12 mouse cellular contexts compared by ENCODE assay signal in the genomic region with DNA sequence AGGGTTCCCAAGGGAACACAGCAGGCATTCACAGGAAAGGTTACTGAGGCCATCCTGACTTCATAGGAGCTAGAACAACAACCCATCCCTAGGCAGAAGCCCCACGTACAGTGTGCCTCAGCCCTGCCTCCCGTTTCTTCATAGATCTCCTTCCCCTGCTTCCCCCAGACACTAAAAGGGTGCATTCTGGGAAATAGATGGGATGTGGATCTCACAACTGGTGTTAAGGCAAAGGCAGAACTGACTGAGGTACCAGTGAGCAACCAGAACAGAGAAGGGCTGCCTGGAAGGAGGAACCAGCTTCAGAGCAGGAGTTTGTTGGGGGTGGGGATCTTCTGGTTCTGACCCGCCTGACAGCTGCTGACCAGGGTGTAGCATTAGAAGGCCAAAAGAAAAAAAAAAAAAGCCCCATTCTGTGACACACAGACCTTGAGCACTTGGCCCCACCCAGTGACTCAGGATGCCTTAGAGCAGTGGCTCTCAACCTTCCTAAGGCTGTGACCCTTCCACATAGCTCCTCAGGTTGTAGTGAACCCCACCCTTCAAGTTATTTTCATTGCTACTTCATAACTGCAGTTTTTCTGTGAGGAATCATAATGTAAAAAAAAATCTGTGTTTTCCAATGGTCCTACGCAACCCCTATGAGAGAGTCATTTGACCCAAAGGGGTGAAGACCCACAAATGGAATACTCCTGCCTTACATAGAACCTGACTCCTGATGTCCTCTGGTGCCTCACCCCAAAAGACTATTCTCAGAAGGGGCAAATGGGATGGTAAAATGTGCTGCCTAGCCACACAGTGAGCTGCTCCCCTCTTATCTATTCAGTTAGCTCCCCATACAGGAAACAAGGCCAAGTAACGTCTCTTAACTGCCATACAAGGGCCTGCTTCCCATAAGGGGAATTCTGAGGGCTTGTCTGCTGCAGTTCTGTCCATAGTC. TPM values are rescaled to one million over a fixed set of nuclear protein-coding genes. Genes with fewer than 3 reads are reported as not detected.
DNase-seq lines count a peak whose midpoint lies in the region; ATAC-seq and TF ChIP-seq lines count a peak whose summit lies in the region.
"Had no signal": no experiment of that assay in that cellular context is flagged by ENCODE, and none has a peak within 500 bp of the region (broad histone marks: within the 10 kb centered on the region; RNA-seq: fewer than 3 reads in every experiment).

No protein-coding gene starts in this region.

- no peak for TF ChIP-seq CTCF in MEL (IDR thresholded peaks at IDR 0.05 in 2 of 3, conservative IDR thresholded peaks at IDR 0.05 in 1 of 3; ENCODE audit: control insufficient read depth in 1 of 3, insufficient read depth in 1 of 3, low read depth in 2 of 3, low read length in 3 of 3, poor library complexity in 1 of 3, severe bottlenecking in 1 of 3)

- TF ChIP-seq EP300 in MEL (IDR thresholded peaks at IDR 0.05; ENCODE audit: low read depth in 1 of 2, low read length in 2 of 2) = peak; percentile 97 to 99

- peak; percentile 75 for ATAC-seq in liver, embryonic 12.5 days
- no peak for ATAC-seq in kidney, embryonic 16.5 days (ENCODE audit: low FRiP score, low TSS enrichment)
- ATAC-seq: inflammation-experienced regulatory T-cells, adult 6 months had no signal

- no peak overlapping the region for H3ac ChIP-seq in myocyte (ENCODE audit: control insufficient read depth, insufficient read length)

- peaks cover 0 to 59% of the 10 kb centered on the region in 2 experiments; a peak in 2 of 4 replicates for H3K36me3 ChIP-seq in MEL (ENCODE audit: control insufficient read depth in 1 of 2, insufficient read depth in 2 of 2, low read length in 2 of 2)
- H3K36me3 ChIP-seq in liver, embryonic 12.5 days = no peaks in the 10 kb centered on the region
- no peaks in the 10 kb centered on the region for H3K36me3 ChIP-seq in myocyte (ENCODE audit: control insufficient read depth, insufficient read depth)
- H3K36me3 ChIP-seq in kidney, embryonic 16.5 days (ENCODE audit: insufficient read depth, low read length) = no peaks in the 10 kb centered on the region
- H3K36me3 ChIP-seq: stomach, embryonic 15.5 days had no signal

- no peaks in the 10 kb centered on the region for H3K9me3 ChIP-seq in MEL (replicated peaks; ENCODE audit: insufficient read depth, low read length)
- H3K9me3 ChIP-seq in liver, embryonic 12.5 days (replicated peaks) = no peaks in the 10 kb centered on the region
- no peaks in the 10 kb centered on the region for H3K9me3 ChIP-seq in kidney, embryonic 16.5 days (ENCODE audit: low read length)
- H3K9me3 ChIP-seq: stomach, embryonic 15.5 days had no signal

- 32% methylated on average over 5 of the region's 5 CpGs for WGBS in liver, embryonic 12.5 days (ENCODE audit: insufficient replicate concordance)
- WGBS in kidney, embryonic 16.5 days = 68% methylated on average over 5 of the region's 5 CpGs

- H3K4me1 ChIP-seq in MEL (ENCODE audit: control insufficient read depth in 1 of 2, insufficient read depth in 2 of 2, low read length in 2 of 2) = peaks cover 43 to 67% of the 10 kb centered on the region in 2 experiments
- H3K4me1 ChIP-seq in liver, embryonic 12.5 days = peaks cover 59% of the 10 kb centered on the region
- no peaks in the 10 kb centered on the region for H3K4me1 ChIP-seq in kidney, embryonic 16.5 days (ENCODE audit: insufficient read depth, low read length)

- no peak for TF ChIP-seq RAD21 in MEL (IDR thresholded peaks at IDR 0.05; ENCODE audit: low read depth, low read length)

- H3K79me2 ChIP-seq in MEL (ENCODE audit: control insufficient read depth, insufficient read depth, low read length, poor library complexity) = no peaks in the 10 kb centered on the region
- H3K79me2 ChIP-seq in myocyte (ENCODE audit: control insufficient read depth, insufficient read depth) = no peaks in the 10 kb centered on the region

- H3K27ac ChIP-seq in MEL (ENCODE audit: control insufficient read depth, low read depth, low read length) = peak overlapping the region; percentile 97
- H3K27ac ChIP-seq in liver, embryonic 12.5 days = peak overlapping the region; percentile 70
- H3K27ac ChIP-seq in kidney, embryonic 16.5 days (ENCODE audit: low read length) = no peak overlapping the region
- H3K27ac ChIP-seq: stomach, embryonic 15.5 days had no signal

- DNase-seq in MEL (ENCODE audit: low read depth, low spot score) = peak; percentile 90
- DNase-seq in adrenal gland, postnatal 36 days = peak; percentile 73 to 75
- no peak for DNase-seq in gastrocnemius, postnatal 4 days (ENCODE audit: low spot score in 2 of 2)
- DNase-seq in urinary bladder, postnatal 25 days (ENCODE audit: low spot score) = no peak
- DNase-seq: cerebellum, adult 18-20 months; heart, postnatal 36 days had no signal

- peak in 1 of 2 experiments; percentile 72; a peak in 2 of 4 replicates for TF ChIP-seq POLR2A in MEL (IDR thresholded peaks at IDR 0.05; ENCODE audit: control insufficient read depth in 1 of 2, insufficient read depth in 1 of 2, low read depth in 1 of 2, low read length in 2 of 2, poor library complexity in 1 of 2)
- TF ChIP-seq POLR2A in myocyte (IDR thresholded peaks at IDR 0.05; ENCODE audit: insufficient read length, low read depth) = no peak

- H3K9ac ChIP-seq in MEL (ENCODE audit: control insufficient read depth, low read depth, low read length, poor library complexity, severe bottlenecking) = peak overlapping the region; percentile 54
- H3K9ac ChIP-seq in liver, embryonic 12.5 days = no peak overlapping the region
- H3K9ac ChIP-seq in kidney, embryonic 16.5 days (replicated peaks; ENCODE audit: low read length) = no peak overlapping the region
- H3K9ac ChIP-seq: stomach, embryonic 15.5 days had no signal

- H3K4me2 ChIP-seq in liver, embryonic 12.5 days = no peak overlapping the region
- peak overlapping the region; percentile 30 for H3K4me2 ChIP-seq in myocyte (ENCODE audit: low read depth)
- no peak overlapping the region for H3K4me2 ChIP-seq in kidney, embryonic 16.5 days (replicated peaks; ENCODE audit: low read depth, low read length)
- H3K4me2 ChIP-seq: stomach, embryonic 15.5 days had no signal

- H3K4me3 ChIP-seq in MEL (ENCODE audit: control insufficient read depth in 1 of 2, insufficient read depth in 1 of 2, low read depth in 2 of 2, low read length in 2 of 2) = no peak overlapping the region; a peak in 2 of 4 replicates
- no peak overlapping the region for H3K4me3 ChIP-seq in liver, embryonic 12.5 days
- no peak overlapping the region for H3K4me3 ChIP-seq in myocyte
- no peak overlapping the region for H3K4me3 ChIP-seq in kidney, embryonic 16.5 days (ENCODE audit: low read length)
- H3K4me3 ChIP-seq: stomach, embryonic 15.5 days had no signal

- H3K27me3 ChIP-seq in MEL (ENCODE audit: control insufficient read depth in 1 of 2, insufficient read depth in 2 of 2, low read length in 2 of 2) (no peaks in the 10 kb centered on the region), myocyte (ENCODE audit: control insufficient read depth, insufficient read depth, insufficient read length) (no peaks in the 10 kb centered on the region)
- H3K27me3 ChIP-seq in liver, embryonic 12.5 days (replicated peaks) = no peaks in the 10 kb centered on the region
- H3K27me3 ChIP-seq in kidney, embryonic 16.5 days (ENCODE audit: insufficient read depth, low read length) = no peaks in the 10 kb centered on the region
- H3K27me3 ChIP-seq: stomach, embryonic 15.5 days had no signal

TF ChIP-seq in MEL, 35 proteins besides CTCF, POLR2A, EP300 and RAD21 (continues in another document):
- TF ChIP-seq MYC (IDR thresholded peaks at IDR 0.05; ENCODE audit: low read depth, low read length) (peak; percentile 84; the same call in 1 of the 2 replicates), POLR2AphosphoS2 (IDR thresholded peaks at IDR 0.05; ENCODE audit: low read length) (no peak; the same call in none of the 2 replicates), TBP (IDR thresholded peaks at IDR 0.05; ENCODE audit: low read depth, low read length) (peak; percentile 86), CHD2 (IDR thresholded peaks at IDR 0.05; ENCODE audit: low read length) (no peak), ZMIZ1 (IDR thresholded peaks at IDR 0.05; ENCODE audit: low read depth, low read length) (peak; percentile 63; the same call in 1 of the 2 replicates), USF1 (IDR thresholded peaks at IDR 0.05; ENCODE audit: low read depth, low read length) (no peak), ZKSCAN1 (IDR thresholded peaks at IDR 0.05; ENCODE audit: low read depth, low read length) (no peak)

TF ChIP-seq in myocyte, 11 proteins besides CTCF, POLR2A, EP300 and RAD21:
- TF ChIP-seq REST (IDR thresholded peaks at IDR 0.05; ENCODE audit: insufficient read depth, insufficient read length) (no peak), MAX (IDR thresholded peaks at IDR 0.05; ENCODE audit: low read depth) (no peak), SRF (IDR thresholded peaks at IDR 0.05; ENCODE audit: control insufficient read depth, insufficient read length, low read depth) (no peak), TCF12 (IDR thresholded peaks at IDR 0.05; ENCODE audit: insufficient read depth, poor library complexity, severe bottlenecking) (peak; percentile 56), MYOD1 (IDR thresholded peaks at IDR 0.05; ENCODE audit: control insufficient read depth in 1 of 3, insufficient read length in 2 of 3, low read depth in 2 of 3) (peak in 2 of 3 experiments; percentile 39 to 62), POLR2AphosphoS2 (IDR thresholded peaks at IDR 0.05; ENCODE audit: insufficient read length, low read depth) (no peak), MYOG (IDR thresholded peaks at IDR 0.05; ENCODE audit: control insufficient read depth in 1 of 3, insufficient read depth in 1 of 3, insufficient read length in 2 of 3, low read depth in 2 of 3) (peak in 1 of 3 experiments; percentile 74), USF1 (IDR thresholded peaks at IDR 0.05; ENCODE audit: low read depth) (no peak)
TF ChIP-seq in myocyte: peak in this region for 3.

RNA-seq across cellular contexts. Expression of gene Muc13, which starts 11.8 kb away (rescaled TPM):
- 59.5 and 60.4 TPM in 2 replicates for total RNA-seq in MEL (2012; rRNA removed)
- polyA plus RNA-seq in MEL (2012; ENCODE audit: insufficient read depth in 1 of 2, insufficient read length in 2 of 2, low read depth in 1 of 2, low replicate concordance in 2 of 2, missing spikeins in 1 of 2) = 100 to 1,000 TPM in 1 of 2 experiments, not detected in 1; 129 TPM
- total RNA-seq in adrenal gland, postnatal 36 days (2021) = not detected
- 5.2 and 5.5 TPM in 2 replicates for polyA plus RNA-seq in liver, embryonic 12.5 days (2016; fragmentation: Nextera tagmentation; extraction: Ambion mirVana)
- polyA plus RNA-seq in myocyte (2012; fragmentation: generic; extraction: Trizol) = 0.05 TPM
- polyA plus RNA-seq in kidney, embryonic 16.5 days (2015; fragmentation: Nextera tagmentation; extraction: Ambion mirVana) = 0.06 TPM in 1 of 2 replicates, not detected in the other
- total RNA-seq in gastrocnemius, postnatal 4 days (2021) = under 1 TPM; 0.10 to 0.16 TPM
- total RNA-seq: liver, adult 2 months had no signal

RNA-seq across cellular contexts. Expression of gene Itgb5, which starts 47.4 kb away (rescaled TPM):
- 0.16 and 0.27 TPM in 2 replicates for total RNA-seq in MEL (2012; rRNA removed)
- under 1 TPM in 1 of 2 experiments, not detected in 1; 0.58 TPM for polyA plus RNA-seq in MEL (2012; ENCODE audit: insufficient read depth in 1 of 2, insufficient read length in 2 of 2, low read depth in 1 of 2, low replicate concordance in 2 of 2, missing spikeins in 1 of 2)
- total RNA-seq in adrenal gland, postnatal 36 days (2021) = 100 to 1,000 TPM; 178 to 230 TPM
- 20.0 and 22.2 TPM in 2 replicates for polyA plus RNA-seq in liver, embryonic 12.5 days (2016; fragmentation: Nextera tagmentation; extraction: Ambion mirVana)
- polyA plus RNA-seq in myocyte (2012; fragmentation: generic; extraction: Trizol) = 114 TPM
- polyA plus RNA-seq in kidney, embryonic 16.5 days (2015; fragmentation: Nextera tagmentation; extraction: Ambion mirVana) = 14.1 and 16.8 TPM in 2 replicates
- total RNA-seq in gastrocnemius, postnatal 4 days (2021) = 10 to 100 TPM; 50.2 to 56.0 TPM

Comparison
In these comparisons a context has a peak if more than half of its experiments do, and no peak if none do; other contexts are left out.
1. DNase-seq: peak in MEL (single experiment) and adrenal gland, postnatal 36 days (2 of 2); none in gastrocnemius, postnatal 4 days (0 of 2) and urinary bladder, postnatal 25 days (single experiment).